Mouse (Mus musculus) forebrain, embryonic 11.5 days (tissue): ENCODE data around the gene Ints7. TPM values are rescaled to one million over a fixed set of nuclear protein-coding genes. Genes with fewer than 3 reads are reported as not detected.

Source experiments
- ATAC-seq: fragments of 200-750 bp; cut with Nextera tagmentation; replicated peaks from 2 replicates; pipeline ENCODE4 v1.8.0; 2017; ENCODE audit warnings: moderate TSS enrichment; ENCODE audit not compliant: low FRiP score
- DNase-seq: peaks from one replicate; pipeline ENCODE4 v3.0.0-alpha.2; 2017; ENCODE audit warnings: low spot score
- H3K27ac ChIP-seq: fragments of 300-500 bp; sonication (generic); 2 replicates; pipeline ENCODE4 v1.5.1; 2014; ENCODE audit warnings: low read depth, low read length
- H3K27me3 ChIP-seq: fragments of 300-500 bp; sonication (generic); 2 replicates; pipeline ENCODE4 v1.6.1; 2014; ENCODE audit warnings: mild to moderate bottlenecking, low read length, mixed read lengths; ENCODE audit not compliant: control insufficient read depth, insufficient read depth
- H3K36me3 ChIP-seq: fragments of 300-500 bp; sonication (generic); 2 replicates; pipeline ENCODE4 v1.6.1; 2014; ENCODE audit warnings: mild to moderate bottlenecking, low read length, moderate library complexity, mixed read lengths; ENCODE audit not compliant: control insufficient read depth, insufficient read depth
- H3K4me1 ChIP-seq: fragments of 300-500 bp; sonication (generic); replicated peaks from 2 replicates; pipeline ENCODE4 v1.6.1; 2014; ENCODE audit warnings: low read length, mixed read lengths; ENCODE audit not compliant: control insufficient read depth, insufficient read depth
- H3K4me2 ChIP-seq: fragments of 300-500 bp; sonication (generic); 2 replicates; pipeline ENCODE4 v1.6.1; 2014; ENCODE audit warnings: low read depth, mild to moderate bottlenecking, low read length, moderate library complexity, mixed read lengths; ENCODE audit not compliant: severe bottlenecking
- H3K4me3 ChIP-seq: fragments of 300-500 bp; sonication (generic); 2 replicates; pipeline ENCODE4 v1.5.1; 2014; ENCODE audit warnings: low read depth, low read length
- H3K9ac ChIP-seq: fragments of 300-500 bp; sonication (generic); 2 replicates; pipeline ENCODE4 v1.6.1; 2014; ENCODE audit warnings: low read length
- H3K9me3 ChIP-seq: fragments of 300-500 bp; sonication (generic); 2 replicates; pipeline ENCODE4 v1.6.1; 2016; ENCODE audit warnings: low read length, mixed read lengths; ENCODE audit not compliant: control insufficient read depth
- WGBS: fragments of 180-500 bp; shearing (Covaris S2); extraction: QIAGEN DNeasy Blood & Tissue Kit; methylation state at CpG from one replicate; pipeline ENCODE4 v1.1.7; 2014; 5-methylcytosine and 5-hydroxymethylcytosine counted together
- polyA plus RNA-seq: library from polyadenylated mRNA; unstranded; fragments of >200 nt; fragmentation: Nextera tagmentation; extraction: Ambion mirVana; gene quantifications from 2 replicates; pipeline ENCODE4 v1.2.1, GENCODE M21; 2014

Gene Ints7
- polyA plus RNA-seq, 1 experiment from 2014 or later = 83.7 TPM

- H3K4me2 ChIP-seq = no peak overlapping the region
- no peaks in the 10 kb centered on the region for H3K4me1 ChIP-seq
- H3K9me3 ChIP-seq = no peaks in the 10 kb centered on the region
- peaks cover 9% of the 10 kb centered on the region; the same call in 1 of the 2 replicates for H3K36me3 ChIP-seq
- H3K9ac ChIP-seq = no peak overlapping the region
- no peak overlapping the region for H3K4me3 ChIP-seq
- WGBS = 94% methylated on average over 2 of the region's 2 CpGs
- DNase-seq (no peak), ATAC-seq (no peak)
- H3K27me3 ChIP-seq = no peaks in the 10 kb centered on the region
- H3K27ac ChIP-seq = no peak overlapping the region
Measured at GRCm38 (mm10) chr1:191588749-191589148, 13.3 kb downstream of the Ints7 start.

- Histone ChIP-seq H3K4me2 (no peak overlapping the region), H3K4me1 (no peaks in the 10 kb centered on the region), H3K36me3 (peaks cover 12% of the 10 kb centered on the region), H3K27me3 (no peaks in the 10 kb centered on the region), H3K4me3 (no peak overlapping the region), H3K9ac (no peak overlapping the region), H3K27ac (no peak overlapping the region), H3K9me3 (no peaks in the 10 kb centered on the region)
- WGBS = 88% methylated on average over 12 of the region's 12 CpGs
- DNase-seq (no peak), ATAC-seq (no peak)
Measured at GRCm38 (mm10) chr1:191592016-191592720, 16.7 kb downstream of the Ints7 start.

- 96% methylated on average over 8 of the region's 8 CpGs for WGBS
- Histone ChIP-seq H3K4me3 (no peak overlapping the region), H3K9ac (no peak overlapping the region), H3K4me2 (no peak overlapping the region), H3K4me1 (no peaks in the 10 kb centered on the region), H3K36me3 (peaks cover 15% of the 10 kb centered on the region), H3K9me3 (no peaks in the 10 kb centered on the region), H3K27ac (no peak overlapping the region), H3K27me3 (no peaks in the 10 kb centered on the region)
- no peak for DNase-seq
- ATAC-seq = no peak
Measured at GRCm38 (mm10) chr1:191596076-191596475, 20.6 kb downstream of the Ints7 start.

- no peak overlapping the region for H3K27ac ChIP-seq
- WGBS = 89% methylated on average over 5 of the region's 5 CpGs
- no peaks in the 10 kb centered on the region for H3K4me1 ChIP-seq
- H3K4me3 ChIP-seq = no peak overlapping the region
- H3K9me3 ChIP-seq = no peaks in the 10 kb centered on the region
- no peaks in the 10 kb centered on the region for H3K27me3 ChIP-seq
- DNase-seq = no peak
- no peak overlapping the region for H3K9ac ChIP-seq
- H3K36me3 ChIP-seq = peaks cover 15% of the 10 kb centered on the region
- no peak for ATAC-seq
- no peak overlapping the region for H3K4me2 ChIP-seq
Measured at GRCm38 (mm10) chr1:191599210-191599609, 23.8 kb downstream of the Ints7 start.

- no peaks in the 10 kb centered on the region for H3K4me1 ChIP-seq
- DNase-seq = no peak
- 82% methylated on average over 3 of the region's 3 CpGs for WGBS
Measured at GRCm38 (mm10) chr1:191604690-191605089, 29.3 kb downstream of the Ints7 start.

GRCm38 (mm10) chr1:191609051-191609450 is 33.6 kb downstream of the Ints7 start:
- 92% methylated on average over 6 of the region's 6 CpGs for WGBS
- Histone ChIP-seq H3K4me3 (no peak overlapping the region), H3K27me3 (no peaks in the 10 kb centered on the region), H3K27ac (no peak overlapping the region), H3K9me3 (no peaks in the 10 kb centered on the region), H3K4me2 (no peak overlapping the region), H3K4me1 (no peaks in the 10 kb centered on the region), H3K9ac (no peak overlapping the region), H3K36me3 (peaks cover 17% of the 10 kb centered on the region)
- ATAC-seq (no peak), DNase-seq (no peak)

More at GRCm38 (mm10) chr1:191604690-191605089, 29.3 kb downstream of the Ints7 start:
- peaks cover 8% of the 10 kb centered on the region for H3K36me3 ChIP-seq
- H3K9ac ChIP-seq = no peak overlapping the region
- no peak overlapping the region for H3K27ac ChIP-seq
- no peaks in the 10 kb centered on the region for H3K9me3 ChIP-seq
- H3K4me3 ChIP-seq = no peak overlapping the region
- H3K27me3 ChIP-seq = no peaks in the 10 kb centered on the region
- no peak overlapping the region for H3K4me2 ChIP-seq
- ATAC-seq = no peak

GRCm38 (mm10) chr1:191609578-191609977 is 34.1 kb downstream of the Ints7 start:
- Histone ChIP-seq H3K27ac (no peak overlapping the region), H3K36me3 (peaks cover 20% of the 10 kb centered on the region), H3K9me3 (no peaks in the 10 kb centered on the region), H3K4me2 (no peak overlapping the region), H3K4me3 (no peak overlapping the region), H3K27me3 (no peaks in the 10 kb centered on the region), H3K4me1 (no peaks in the 10 kb centered on the region), H3K9ac (no peak overlapping the region)
- no peak for DNase-seq
- ATAC-seq = no peak
- 90% methylated on average over 1 of the region's 1 CpGs for WGBS

- H3K9ac ChIP-seq = no peak overlapping the region
- 94% methylated on average over 7 of the region's 7 CpGs for WGBS
Measured at GRCm38 (mm10) chr1:191610357-191610756, 34.9 kb downstream of the Ints7 start.

GRCm38 (mm10) chr1:191611686-191612085 is 36.2 kb downstream of the Ints7 start:
- Histone ChIP-seq H3K4me2 (no peak overlapping the region), H3K9me3 (no peaks in the 10 kb centered on the region), H3K4me3 (no peak overlapping the region), H3K36me3 (peaks cover 23% of the 10 kb centered on the region), H3K4me1 (no peaks in the 10 kb centered on the region), H3K27ac (no peak overlapping the region), H3K27me3 (no peaks in the 10 kb centered on the region), H3K9ac (no peak overlapping the region)
- no peak for ATAC-seq
- WGBS = 87% methylated on average over 9 of the region's 9 CpGs
- no peak for DNase-seq

More at GRCm38 (mm10) chr1:191610357-191610756, 34.9 kb downstream of the Ints7 start:
- peak; percentile 3 for DNase-seq
- peaks cover 21% of the 10 kb centered on the region for H3K36me3 ChIP-seq
- no peak overlapping the region for H3K4me3 ChIP-seq
- no peak overlapping the region for H3K27ac ChIP-seq
- ATAC-seq = no peak
- H3K4me2 ChIP-seq = no peak overlapping the region
- H3K9me3 ChIP-seq = no peaks in the 10 kb centered on the region
- no peaks in the 10 kb centered on the region for H3K27me3 ChIP-seq
- H3K4me1 ChIP-seq = no peaks in the 10 kb centered on the region
